ENCODE assay signal across 9 mouse cellular contexts in genomic region chr11:100297801-100298200, GRCm38 (mm10). TPM values are rescaled to one million over a fixed set of nuclear protein-coding genes. Genes with fewer than 3 reads are reported as not detected.
DNase-seq lines count a peak whose midpoint lies in the region; ATAC-seq and TF ChIP-seq lines count a peak whose summit lies in the region.
"Had no signal": no experiment of that assay in that cellular context is flagged by ENCODE, and none has a peak within 500 bp of the region (broad histone marks: within the 10 kb centered on the region; RNA-seq: fewer than 3 reads in every experiment).

No protein-coding gene starts in this region.

- no peak for TF ChIP-seq EP300 in liver, postnatal 0 days (IDR thresholded peaks at IDR 0.05; ENCODE audit: low read depth)

- H3K4me2 ChIP-seq in liver, postnatal 0 days (ENCODE audit: low read depth, low read length): peak overlapping the region; percentile 47; the same call in 1 of the 2 replicates

- H3K27me3 ChIP-seq in liver, postnatal 0 days (ENCODE audit: insufficient read depth, low read length): no peaks in the 10 kb centered on the region

- peak; percentile 33; the same call in 1 of the 2 replicates for ATAC-seq in granulocyte monocyte progenitor cell, adult 5-6 weeks (replicated peaks; ENCODE audit: poor library complexity, severe bottlenecking)
- ATAC-seq in liver, postnatal 0 days: 0 out of 2 replicates have a peak, but pooled peaks have one; percentile 22

- no peak overlapping the region for H3K9ac ChIP-seq in liver, postnatal 0 days (replicated peaks)

- no peaks in the 10 kb centered on the region for H3K4me1 ChIP-seq in lung, adult 2 months (ENCODE audit: control insufficient read depth, insufficient read depth, low read length)
- H3K4me1 ChIP-seq in liver, postnatal 0 days (ENCODE audit: insufficient read depth): 0 out of 2 replicates have a peak, but pooled peaks cover 3% of the 10 kb centered on the region

- 26% methylated on average over 5 of the region's 5 CpGs for WGBS in lung, adult 2 months
- 31% methylated on average over 5 of the region's 5 CpGs for WGBS in liver, postnatal 0 days (ENCODE audit: insufficient replicate concordance)

- no peaks in the 10 kb centered on the region for H3K36me3 ChIP-seq in liver, postnatal 0 days (replicated peaks; ENCODE audit: insufficient read depth, low read length)

- TF ChIP-seq POLR2A in lung, adult 2 months (IDR thresholded peaks at IDR 0.05; ENCODE audit: borderline replicate concordance, extremely low read depth, low read depth, low read length): no peak

- peak; percentile 55; the same call in 1 of the 2 replicates for TF ChIP-seq CTCF in lung, adult 2 months (IDR thresholded peaks at IDR 0.05; ENCODE audit: insufficient read depth, low read length)
- peak; percentile 69 for TF ChIP-seq CTCF in liver, postnatal 0 days (IDR thresholded peaks at IDR 0.05; ENCODE audit: low read depth)

- H3K4me3 ChIP-seq in lung, adult 2 months (replicated peaks; ENCODE audit: extremely low read depth, low read depth, low read length): no peak overlapping the region
- H3K4me3 ChIP-seq in liver, postnatal 0 days (ENCODE audit: low read depth, low read length): no peak overlapping the region

- H3K27ac ChIP-seq in liver, postnatal 0 days (ENCODE audit: low read depth): no peak overlapping the region

- no peaks in the 10 kb centered on the region for H3K9me3 ChIP-seq in liver, postnatal 0 days (ENCODE audit: low read length)

- no peak for DNase-seq in lung, adult 2 months
- no peak for DNase-seq in lung, postnatal 10 days
- peak; percentile 78 for DNase-seq in R1 (ENCODE audit: low read depth, low spot score)
- DNase-seq in liver, postnatal 0 days: peak; percentile 48
- DNase-seq in testis, postnatal 14 days (ENCODE audit: low spot score): peak; percentile 28
- no peak for DNase-seq in gastrocnemius, adult 8-10 months (ENCODE audit: low spot score in 2 of 2)
- DNase-seq in frontal cortex, adult 2 months (ENCODE audit: extremely low spot score in 1 of 2, low spot score in 1 of 2): no peak

RNA-seq across cellular contexts. Expression of gene Eif1, which starts 21.9 kb away (rescaled TPM):
- 125 and 131 TPM in 2 replicates for polyA plus RNA-seq in lung, adult 2 months (2012; rRNA removed)
- total RNA-seq in granulocyte monocyte progenitor cell, adult 5-6 weeks (2014; fragmentation: Nextera tagmentation): 716 and 727 TPM in 2 replicates
- 109 and 139 TPM in 2 replicates for total RNA-seq in granulocyte monocyte progenitor cell, adult 5-6 weeks (2017)
- 1,752 and 1,956 TPM in 2 replicates for polyA plus RNA-seq in liver, postnatal 0 days (2015; fragmentation: Nextera tagmentation; extraction: Ambion mirVana)
- 1,000 to 10,000 TPM; 1,612 to 1,857 (median 1,692) TPM for total RNA-seq in gastrocnemius, adult 8-10 months (2022)
- 510 and 517 TPM in 2 replicates for polyA plus RNA-seq in frontal cortex, adult 2 months (2012; rRNA removed)

RNA-seq across cellular contexts. Expression of gene Krt42, which starts 28.1 kb away (rescaled TPM):
- polyA plus RNA-seq in lung, adult 2 months (2012; rRNA removed): not detected in 2 replicates
- total RNA-seq in granulocyte monocyte progenitor cell, adult 5-6 weeks (2014; fragmentation: Nextera tagmentation): not detected in 2 replicates
- total RNA-seq in granulocyte monocyte progenitor cell, adult 5-6 weeks (2017): not detected in 2 replicates
- not detected in 2 replicates for polyA plus RNA-seq in liver, postnatal 0 days (2015; fragmentation: Nextera tagmentation; extraction: Ambion mirVana)
- not detected for total RNA-seq in gastrocnemius, adult 8-10 months (2022)
- polyA plus RNA-seq in frontal cortex, adult 2 months (2012; rRNA removed): 0.14 TPM in 1 of 2 replicates, not detected in the other
- total RNA-seq: heart, postnatal 10 days had no signal

RNA-seq across cellular contexts. Expression of gene Gast, which starts 36.4 kb away (rescaled TPM):
- not detected in 2 replicates for polyA plus RNA-seq in lung, adult 2 months (2012; rRNA removed)
- total RNA-seq in granulocyte monocyte progenitor cell, adult 5-6 weeks (2014; fragmentation: Nextera tagmentation): not detected in 2 replicates
- total RNA-seq in granulocyte monocyte progenitor cell, adult 5-6 weeks (2017): not detected in 2 replicates
- not detected in 2 replicates for polyA plus RNA-seq in liver, postnatal 0 days (2015; fragmentation: Nextera tagmentation; extraction: Ambion mirVana)
- total RNA-seq in gastrocnemius, adult 8-10 months (2022): not detected
- polyA plus RNA-seq in frontal cortex, adult 2 months (2012; rRNA removed): not detected in 2 replicates
- total RNA-seq: heart, postnatal 10 days had no signal

RNA-seq across cellular contexts. Expression of gene Krt17, which starts 37.0 kb away (rescaled TPM):
- polyA plus RNA-seq in lung, adult 2 months (2012; rRNA removed): 0.38 and 0.65 TPM in 2 replicates
- total RNA-seq in granulocyte monocyte progenitor cell, adult 5-6 weeks (2014; fragmentation: Nextera tagmentation): not detected in 2 replicates
- not detected in 2 replicates for total RNA-seq in granulocyte monocyte progenitor cell, adult 5-6 weeks (2017)
- 0.08 and 0.09 TPM in 2 replicates for polyA plus RNA-seq in liver, postnatal 0 days (2015; fragmentation: Nextera tagmentation; extraction: Ambion mirVana)
- total RNA-seq in gastrocnemius, adult 8-10 months (2022): not detected
- polyA plus RNA-seq in frontal cortex, adult 2 months (2012; rRNA removed): 0.23 and 0.28 TPM in 2 replicates
- total RNA-seq: heart, postnatal 10 days had no signal

RNA-seq across cellular contexts. Expression of gene Krt16, which starts 49.1 kb away (rescaled TPM):
- 0.58 TPM in 1 of 2 replicates, not detected in the other for polyA plus RNA-seq in lung, adult 2 months (2012; rRNA removed)
- not detected in 2 replicates for total RNA-seq in granulocyte monocyte progenitor cell, adult 5-6 weeks (2014; fragmentation: Nextera tagmentation)
- not detected in 2 replicates for total RNA-seq in granulocyte monocyte progenitor cell, adult 5-6 weeks (2017)
- not detected in 2 replicates for polyA plus RNA-seq in liver, postnatal 0 days (2015; fragmentation: Nextera tagmentation; extraction: Ambion mirVana)
- not detected for total RNA-seq in gastrocnemius, adult 8-10 months (2022)
- polyA plus RNA-seq in frontal cortex, adult 2 months (2012; rRNA removed): not detected in 2 replicates
- total RNA-seq: heart, postnatal 10 days had no signal

Comparison
In these comparisons a context has a peak if more than half of its experiments do, and no peak if none do; other contexts are left out.
1. DNase-seq: peak in R1 (single experiment), liver, postnatal 0 days (single experiment) and testis, postnatal 14 days (single experiment); none in lung, adult 2 months (single experiment), lung, postnatal 10 days (single experiment), gastrocnemius, adult 8-10 months (0 of 2) and frontal cortex, adult 2 months (0 of 2).